Mouse (Mus musculus): ENCODE measurements around the gene Gpr174. TPM values are rescaled to one million over a fixed set of nuclear protein-coding genes. Genes with fewer than 3 reads are reported as not detected.

Gene Gpr174
- 0.71 TPM for polyA plus RNA-seq (2014; fragmentation: Illumina TruSeq; extraction: RNeasy Lipid Tissue Mini Kit (QIAGEN cat#74804))

GRCm38 (mm10) chrX:107255486-107256227 is at the start of gene Gpr174:
TSS of gene Gpr174 (plus strand) at chrX:107255878.

Other genes starting within 250 kb of the Gpr174 start
- 3.1 TPM for gene P2ry10, start 167.4 kb upstream of the Gpr174 start, polyA plus RNA-seq (2014; fragmentation: Illumina TruSeq; extraction: RNeasy Lipid Tissue Mini Kit (QIAGEN cat#74804))
- gene P2ry10b, start 107.0 kb upstream of the Gpr174 start, polyA plus RNA-seq (2014; fragmentation: Illumina TruSeq; extraction: RNeasy Lipid Tissue Mini Kit (QIAGEN cat#74804)): 4.2 TPM
- gene Itm2a, start 147.5 kb downstream of the Gpr174 start, polyA plus RNA-seq (2014; fragmentation: Illumina TruSeq; extraction: RNeasy Lipid Tissue Mini Kit (QIAGEN cat#74804)): 272 TPM

All from ovary, adult 10 weeks (tissue).